Mouse (Mus musculus) lung, adult 2 months (tissue): ENCODE data around the gene Pitpnc1.

Source experiments
- CTCF ChIP-seq: fragments of 200-500 bp; IDR thresholded peaks from 2 replicates; pipeline ENCODE4 v1.5.1; 2011; ENCODE audit warnings: mild to moderate bottlenecking, low read length, control low read depth; ENCODE audit not compliant: insufficient read depth
- POLR2A ChIP-seq: fragments of 200-500 bp; IDR thresholded peaks from 2 replicates; pipeline ENCODE4 v1.6.1; 2011; ENCODE audit warnings: low read depth, mild to moderate bottlenecking, control low read depth, low read length, borderline replicate concordance; ENCODE audit errors: extremely low read depth

DNA sequence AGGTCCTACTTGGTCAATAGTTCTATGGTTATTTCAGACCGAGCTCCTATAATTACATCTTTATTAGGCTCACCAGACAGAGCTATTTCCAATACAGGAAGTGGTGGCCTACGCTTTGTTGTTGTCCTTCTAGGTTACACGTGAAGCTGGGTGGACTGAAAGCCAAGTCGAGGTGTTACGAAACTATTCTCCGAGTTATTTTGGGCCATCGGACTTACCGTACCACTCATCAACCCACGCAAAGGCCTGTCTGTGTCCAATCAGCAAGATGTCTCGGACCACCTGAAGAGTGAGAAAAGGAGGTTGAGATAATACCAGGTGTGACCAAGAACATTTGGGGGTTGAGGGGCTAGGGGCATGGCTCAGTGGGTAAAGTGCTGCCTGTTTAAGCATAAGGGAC is 244.5 kb downstream of the Pitpnc1 start:
- TF ChIP-seq POLR2A (no peak), CTCF (no peak)
